Mouse (Mus musculus): Measurements from ENCODE around the gene Cdkl5.

DNA sequence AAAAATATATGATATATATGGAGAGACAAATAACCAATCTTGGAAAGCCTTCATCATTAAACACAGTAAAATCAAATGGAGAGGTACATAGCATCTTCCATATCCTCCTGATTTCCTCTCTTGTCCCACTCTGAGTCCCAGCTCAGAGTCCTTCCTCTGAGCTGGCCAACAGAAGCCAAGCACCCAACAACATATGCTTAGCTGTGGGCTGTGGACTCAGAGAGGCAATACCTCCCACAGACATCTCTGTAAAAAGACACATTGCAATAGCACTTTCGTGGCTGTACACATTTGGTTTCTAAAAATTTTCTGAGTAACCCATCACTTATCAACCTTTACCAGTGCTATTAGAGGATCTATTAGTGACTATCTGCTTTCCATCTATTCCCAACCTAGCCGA, 44.9 kb downstream of the Cdkl5 start:
- no peak for TF ChIP-seq CTCF (IDR thresholded peaks at IDR 0.05; ENCODE audit: low read depth, low read length)
- no peak for TF ChIP-seq EP300 (IDR thresholded peaks at IDR 0.05; ENCODE audit: insufficient read depth, low read depth, low read length)
- no peak for TF ChIP-seq POLR2A (IDR thresholded peaks at IDR 0.05; ENCODE audit: insufficient read depth, low read length)
